In the genomic region with DNA sequence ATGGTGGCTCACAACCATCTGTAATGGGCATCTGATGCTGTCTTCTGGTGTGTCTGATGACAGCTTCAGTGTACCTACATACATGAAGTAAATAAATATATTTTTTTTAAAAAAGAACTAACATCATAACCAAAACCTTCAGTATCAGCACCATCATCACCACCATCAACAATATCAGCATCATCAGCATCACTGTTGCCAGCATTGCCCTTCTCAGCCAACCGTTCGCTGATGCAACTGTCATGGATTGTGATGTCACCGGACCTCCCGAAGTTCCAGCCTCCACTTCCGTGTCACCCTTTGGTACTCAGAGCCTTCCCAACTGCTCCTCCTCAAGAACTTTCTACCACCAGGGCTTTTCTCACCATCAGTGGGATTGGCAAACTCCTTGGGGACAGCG, we compare ENCODE assay signal across 8 mouse cellular contexts. TPM values are rescaled to one million over a fixed set of nuclear protein-coding genes. Genes with fewer than 3 reads are reported as not detected.
DNase-seq lines count a peak whose midpoint lies in the region; ATAC-seq and TF ChIP-seq lines count a peak whose summit lies in the region.

A gene (plus strand): TSS at position 301 of the 400 bp plus-strand sequence.

- no peak within 1 kb of the TSS for H3K9ac ChIP-seq in lung, embryonic 14.5 days
- H3K9ac ChIP-seq in lung, postnatal 0 days (replicated peaks; ENCODE audit: low read depth) = no peak within 1 kb of the TSS
- H3K9ac ChIP-seq in embryonic facial prominence, embryonic 13.5 days = no peak within 1 kb of the TSS

- H3ac ChIP-seq in myocyte (ENCODE audit: control insufficient read depth, insufficient read length) = no peak within 1 kb of the TSS

- 89% methylated on average over 6 of the region's 6 CpGs for WGBS in lung, embryonic 14.5 days
- 87% methylated on average over 6 of the region's 6 CpGs for WGBS in lung, postnatal 0 days
- WGBS in embryonic facial prominence, embryonic 13.5 days = 93% methylated on average over 6 of the region's 6 CpGs
- 89% methylated on average over 6 of the region's 6 CpGs for WGBS in large intestine, adult 2 months

- no peaks in the 10 kb centered on the region for H3K79me2 ChIP-seq in myocyte (ENCODE audit: control insufficient read depth, insufficient read depth)

- H3K4me1 ChIP-seq in lung, embryonic 14.5 days (ENCODE audit: insufficient read depth) = no peaks in the 10 kb centered on the region
- no peaks in the 10 kb centered on the region for H3K4me1 ChIP-seq in lung, postnatal 0 days (ENCODE audit: insufficient read depth, low read depth, low read length)
- H3K4me1 ChIP-seq in embryonic facial prominence, embryonic 13.5 days = no peaks in the 10 kb centered on the region

- ATAC-seq in lung, embryonic 14.5 days (ENCODE audit: insufficient read depth) = no peak
- no peak for ATAC-seq in lung, postnatal 0 days
- no peak for ATAC-seq in embryonic facial prominence, embryonic 13.5 days (ENCODE audit: insufficient number of reproducible peaks, insufficient read depth, low FRiP score, low TSS enrichment, low read depth)
- ATAC-seq in inflammation-experienced regulatory T-cells, adult 6 months = no peak
- ATAC-seq in CD4-positive, CD25-positive, alpha-beta regulatory T cell, adult 4 months = no peak

- H3K27me3 ChIP-seq in lung, embryonic 14.5 days (ENCODE audit: insufficient read depth, low read length) = no peaks in the 10 kb centered on the region
- no peaks in the 10 kb centered on the region for H3K27me3 ChIP-seq in lung, postnatal 0 days (replicated peaks; ENCODE audit: insufficient read depth, low read length)
- no peaks in the 10 kb centered on the region for H3K27me3 ChIP-seq in embryonic facial prominence, embryonic 13.5 days
- peaks cover 21% of the 10 kb centered on the region for H3K27me3 ChIP-seq in myocyte (ENCODE audit: control insufficient read depth, insufficient read depth, insufficient read length)

- H3K4me2 ChIP-seq in lung, embryonic 14.5 days = no peak within 1 kb of the TSS
- H3K4me2 ChIP-seq in lung, postnatal 0 days (replicated peaks; ENCODE audit: low read depth, low read length) = no peak within 1 kb of the TSS
- no peak within 1 kb of the TSS for H3K4me2 ChIP-seq in embryonic facial prominence, embryonic 13.5 days
- H3K4me2 ChIP-seq in myocyte (ENCODE audit: low read depth) = peak within 1 kb of the TSS; percentile 38

- no peak for DNase-seq in lung, embryonic 14.5 days
- no peak for DNase-seq in lung, postnatal 0 days (ENCODE audit: low spot score)
- DNase-seq in large intestine, adult 2 months (ENCODE audit: low read depth, low spot score) = no peak
- DNase-seq in ovary, postnatal 36 days (ENCODE audit: low spot score) = no peak

- H3K9me3 ChIP-seq in lung, embryonic 14.5 days (ENCODE audit: low read depth, low read length) = no peaks in the 10 kb centered on the region
- H3K9me3 ChIP-seq in lung, postnatal 0 days (ENCODE audit: low read length) = no peaks in the 10 kb centered on the region
- H3K9me3 ChIP-seq in embryonic facial prominence, embryonic 13.5 days = no peaks in the 10 kb centered on the region

- TF ChIP-seq EP300 in lung, postnatal 0 days (IDR thresholded peaks at IDR 0.05) = no peak

- no peaks in the 10 kb centered on the region for H3K36me3 ChIP-seq in lung, embryonic 14.5 days (ENCODE audit: insufficient read depth)
- no peaks in the 10 kb centered on the region for H3K36me3 ChIP-seq in lung, postnatal 0 days (ENCODE audit: insufficient read depth, low read length)
- H3K36me3 ChIP-seq in embryonic facial prominence, embryonic 13.5 days = no peaks in the 10 kb centered on the region
- H3K36me3 ChIP-seq in myocyte (ENCODE audit: control insufficient read depth, insufficient read depth) = no peaks in the 10 kb centered on the region

- H3K4me3 ChIP-seq in lung, embryonic 14.5 days (ENCODE audit: low read depth, low read length) = no peak within 1 kb of the TSS
- H3K4me3 ChIP-seq in lung, postnatal 0 days (ENCODE audit: low read depth, low read length) = no peak within 1 kb of the TSS
- no peak within 1 kb of the TSS for H3K4me3 ChIP-seq in embryonic facial prominence, embryonic 13.5 days
- H3K4me3 ChIP-seq in myocyte = no peak within 1 kb of the TSS

- TF ChIP-seq CTCF in lung, embryonic 14.5 days (IDR thresholded peaks at IDR 0.05; ENCODE audit: low read depth) = no peak
- TF ChIP-seq CTCF in lung, postnatal 0 days (IDR thresholded peaks at IDR 0.05) = no peak

- no peak within 1 kb of the TSS for H3K27ac ChIP-seq in lung, embryonic 14.5 days (ENCODE audit: low read depth)
- H3K27ac ChIP-seq in lung, postnatal 0 days (ENCODE audit: low read length) = no peak within 1 kb of the TSS
- H3K27ac ChIP-seq in embryonic facial prominence, embryonic 13.5 days = no peak within 1 kb of the TSS

- TF ChIP-seq POLR2A in myocyte (IDR thresholded peaks at IDR 0.05; ENCODE audit: insufficient read length, low read depth) = no peak

TF ChIP-seq in myocyte, 11 proteins besides CTCF, POLR2A, EP300 and RAD21:
- TF ChIP-seq MAX (IDR thresholded peaks at IDR 0.05; ENCODE audit: low read depth) (no peak), REST (IDR thresholded peaks at IDR 0.05; ENCODE audit: insufficient read depth, insufficient read length) (no peak), MYOG (IDR thresholded peaks at IDR 0.05; ENCODE audit: control insufficient read depth in 1 of 3, insufficient read depth in 1 of 3, insufficient read length in 2 of 3, low read depth in 2 of 3) (no peak), E2F4 (IDR thresholded peaks at IDR 0.05; ENCODE audit: insufficient read depth) (no peak)

RNA-seq across cellular contexts. Expression of the gene that starts here (rescaled TPM):
- 10.7 and 10.8 TPM in 2 replicates for polyA plus RNA-seq in lung, embryonic 14.5 days (2014; fragmentation: Nextera tagmentation; extraction: Ambion mirVana)
- polyA plus RNA-seq in lung, postnatal 0 days (2015; fragmentation: Nextera tagmentation; extraction: Ambion mirVana) = 8.3 and 8.7 TPM in 2 replicates
- polyA plus RNA-seq in embryonic facial prominence, embryonic 13.5 days (2015; fragmentation: Nextera tagmentation; extraction: Ambion mirVana) = 13.0 and 16.4 TPM in 2 replicates
- polyA plus RNA-seq in large intestine, adult 2 months (2012; rRNA removed) = 11.2 and 14.7 TPM in 2 replicates
- 12.3 TPM for polyA plus RNA-seq in myocyte (2012; fragmentation: generic; extraction: Trizol)
- polyA plus RNA-seq in inflammation-experienced regulatory T-cells, adult 6 months (2017; shearing (Covaris generic)) = 1 to 10 TPM; 2.1 to 3.5 (median 2.7) TPM
- 1 to 10 TPM; 2.6 to 2.7 TPM for polyA plus RNA-seq in CD4-positive, CD25-positive, alpha-beta regulatory T cell, adult 4 months (2017; shearing (Covaris generic))
